Mouse (Mus musculus) Muller cell, postnatal 12 days (primary cell): ENCODE data around the gene Chrng.

ENCODE experiments used
- DNase-seq: peaks from one replicate; pipeline ENCODE4 v3.0.0-alpha.2; 2015; ENCODE audit errors: inconsistent ontology term

The Chrng gene

GRCm38 (mm10) chr1:87204465-87204864, at the start of gene Chrng:
Gene Chrng (plus strand): TSS chr1:87204657.
- DNase-seq, result no peak

GRCm38 (mm10) chr1:87155531-87156198, 48.8 kb upstream of the Chrng start:
- no peak for DNase-seq

GRCm38 (mm10) chr1:87156199-87156587, 48.3 kb upstream of the Chrng start, which contains the start of gene Ecel1:
Gene Ecel1 (minus strand): TSS chr1:87156521.
- DNase-seq, result no peak

GRCm38 (mm10) chr1:87159396-87159795, 45.1 kb upstream of the Chrng start:
- no peak for DNase-seq

GRCm38 (mm10) chr1:87164164-87164795, 40.2 kb upstream of the Chrng start:
- no peak for DNase-seq

- DNase-seq, result no peak
Measured at GRCm38 (mm10) chr1:87164796-87165184, 39.7 kb upstream of the Chrng start.

GRCm38 (mm10) chr1:87170458-87170857, 34.0 kb upstream of the Chrng start:
- no peak for DNase-seq

- DNase-seq, result no peak
Measured at GRCm38 (mm10) chr1:87171312-87171711, 33.1 kb upstream of the Chrng start.

- DNase-seq, result no peak
Measured at GRCm38 (mm10) chr1:87172316-87172715, 32.1 kb upstream of the Chrng start.

- DNase-seq, result peak; percentile 83
Measured at GRCm38 (mm10) chr1:87174006-87174955, 30.2 kb upstream of the Chrng start.

GRCm38 (mm10) chr1:87175852-87176292, 28.6 kb upstream of the Chrng start:
- DNase-seq, result peak; percentile 73

GRCm38 (mm10) chr1:87180896-87181295, 23.6 kb upstream of the Chrng start:
- DNase-seq, result peak; percentile 90

- no peak for DNase-seq
Measured at GRCm38 (mm10) chr1:87183013-87183412, 21.4 kb upstream of the Chrng start, which contains the start of gene Prss56. Gene Prss56 (plus strand): TSS chr1:87183313.

GRCm38 (mm10) chr1:87183998-87184750, 20.3 kb upstream of the Chrng start:
- no peak for DNase-seq

GRCm38 (mm10) chr1:87184751-87185139, 19.7 kb upstream of the Chrng start:
- DNase-seq, result peak; percentile 61

- no peak for DNase-seq
Measured at GRCm38 (mm10) chr1:87185526-87185925, 18.9 kb upstream of the Chrng start.

- no peak for DNase-seq
Measured at GRCm38 (mm10) chr1:87186261-87187036, 18.0 kb upstream of the Chrng start.

GRCm38 (mm10) chr1:87187037-87187355, 17.5 kb upstream of the Chrng start:
- DNase-seq, result peak; percentile 82

GRCm38 (mm10) chr1:87190429-87190828, 14.0 kb upstream of the Chrng start, which contains the start of gene Chrnd:
Gene Chrnd (plus strand): TSS chr1:87190607.
- no peak for DNase-seq

GRCm38 (mm10) chr1:87197296-87197695, 7.2 kb upstream of the Chrng start:
- peak; percentile 80 for DNase-seq
